In genomic region chr3:52104208-52104607, GRCm38 (mm10) we compare ENCODE assay signal across 7 mouse cellular contexts. TPM values are rescaled to one million over a fixed set of nuclear protein-coding genes. Genes with fewer than 3 reads are reported as not detected.
DNase-seq lines count a peak whose midpoint lies in the region; ATAC-seq lines count a peak whose summit lies in the region.

No protein-coding gene starts in this region.

- peak overlapping the region; percentile 87 for H3K4me2 ChIP-seq in forebrain, embryonic 11.5 days (ENCODE audit: low read depth, low read length, severe bottlenecking)
- peak overlapping the region; percentile 92 for H3K4me2 ChIP-seq in limb, embryonic 12.5 days
- H3K4me2 ChIP-seq in stomach, embryonic 14.5 days (replicated peaks; ENCODE audit: low read depth, low read length) = peak overlapping the region; percentile 84

- intact Hi-C loops in left cerebral cortex, postnatal 10 days (cut with DNase I) = loop anchor here (2.0 to 10.0 kb wide), 3 partner anchors 77 to 219 kb away; no protein-coding TSS in a partner anchor

- H3K9me3 ChIP-seq in megakaryocyte, embryonic 14.5 days = peaks cover 10% of the 10 kb centered on the region
- no peaks in the 10 kb centered on the region for H3K9me3 ChIP-seq in forebrain, embryonic 11.5 days (ENCODE audit: control insufficient read depth, low read length)
- 0 out of 2 replicates have a peak, but pooled peaks cover 3% of the 10 kb centered on the region for H3K9me3 ChIP-seq in limb, embryonic 12.5 days
- H3K9me3 ChIP-seq in stomach, embryonic 14.5 days (ENCODE audit: control insufficient read depth, low read depth, low read length) = no peaks in the 10 kb centered on the region

- H3K4me3 ChIP-seq in megakaryocyte, embryonic 14.5 days (replicated peaks) = peak overlapping the region; percentile 95
- H3K4me3 ChIP-seq in forebrain, embryonic 11.5 days (ENCODE audit: low read depth, low read length) = peak overlapping the region; percentile 84
- peak overlapping the region; percentile 77 for H3K4me3 ChIP-seq in limb, embryonic 12.5 days (replicated peaks)
- peak overlapping the region; percentile 87 for H3K4me3 ChIP-seq in stomach, embryonic 14.5 days (ENCODE audit: low read depth, low read length)

- under 1% methylated on average over 16 of the region's 16 CpGs for WGBS in forebrain, embryonic 11.5 days
- WGBS in limb, embryonic 12.5 days = under 1% methylated on average over 16 of the region's 16 CpGs
- WGBS in stomach, embryonic 14.5 days = under 1% methylated on average over 16 of the region's 16 CpGs

- no peak for DNase-seq in forebrain, embryonic 11.5 days (ENCODE audit: low spot score)
- DNase-seq in left cerebral cortex, postnatal 10 days (ENCODE audit: extremely low spot score in 1 of 2, low spot score in 2 of 2) = no peak
- no peak for DNase-seq in urinary bladder, adult 2 months (ENCODE audit: low spot score)

- H3K27ac ChIP-seq in forebrain, embryonic 11.5 days (ENCODE audit: low read depth, low read length) = peak overlapping the region; percentile 99
- peak overlapping the region; percentile 96 for H3K27ac ChIP-seq in limb, embryonic 12.5 days
- peak overlapping the region; percentile 98 for H3K27ac ChIP-seq in stomach, embryonic 14.5 days (ENCODE audit: low read length)

- H3K4me1 ChIP-seq in megakaryocyte, embryonic 14.5 days = peaks cover 31% of the 10 kb centered on the region
- no peaks in the 10 kb centered on the region; the same call in 1 of the 2 replicates for H3K4me1 ChIP-seq in forebrain, embryonic 11.5 days (replicated peaks; ENCODE audit: control insufficient read depth, insufficient read depth, low read length)
- 0 out of 2 replicates have a peak, but pooled peaks cover 10% of the 10 kb centered on the region for H3K4me1 ChIP-seq in limb, embryonic 12.5 days (replicated peaks)
- peaks cover 9% of the 10 kb centered on the region for H3K4me1 ChIP-seq in stomach, embryonic 14.5 days (ENCODE audit: control insufficient read depth, insufficient read depth, low read length)

- no peak for ATAC-seq in megakaryocyte, adult 5-6 weeks (ENCODE audit: poor library complexity, severe bottlenecking)
- ATAC-seq in forebrain, embryonic 11.5 days (replicated peaks; ENCODE audit: low FRiP score) = no peak
- ATAC-seq in limb, embryonic 12.5 days (ENCODE audit: insufficient number of reproducible peaks, insufficient read depth, low FRiP score, low TSS enrichment, low read depth) = no peak
- ATAC-seq in stomach, embryonic 14.5 days (ENCODE audit: insufficient number of reproducible peaks, insufficient read depth, low FRiP score, low read depth) = no peak

- peak overlapping the region; percentile 97 for H3K9ac ChIP-seq in forebrain, embryonic 11.5 days (ENCODE audit: low read length)
- peak overlapping the region; percentile 90 for H3K9ac ChIP-seq in limb, embryonic 12.5 days (replicated peaks)
- H3K9ac ChIP-seq in stomach, embryonic 14.5 days (replicated peaks; ENCODE audit: low read depth, low read length) = peak overlapping the region; percentile 94

- no peaks in the 10 kb centered on the region for H3K36me3 ChIP-seq in megakaryocyte, embryonic 14.5 days (replicated peaks; ENCODE audit: low read length)
- no peaks in the 10 kb centered on the region for H3K36me3 ChIP-seq in forebrain, embryonic 11.5 days (ENCODE audit: control insufficient read depth, insufficient read depth, low read length)
- H3K36me3 ChIP-seq in limb, embryonic 12.5 days = no peaks in the 10 kb centered on the region
- no peaks in the 10 kb centered on the region for H3K36me3 ChIP-seq in stomach, embryonic 14.5 days (ENCODE audit: control insufficient read depth, insufficient read depth, low read length)

- no peaks in the 10 kb centered on the region for H3K27me3 ChIP-seq in megakaryocyte, embryonic 14.5 days (replicated peaks)
- H3K27me3 ChIP-seq in forebrain, embryonic 11.5 days (ENCODE audit: control insufficient read depth, insufficient read depth, low read length) = no peaks in the 10 kb centered on the region
- H3K27me3 ChIP-seq in limb, embryonic 12.5 days = no peaks in the 10 kb centered on the region
- no peaks in the 10 kb centered on the region for H3K27me3 ChIP-seq in stomach, embryonic 14.5 days (ENCODE audit: control insufficient read depth, insufficient read depth, low read length)

RNA-seq across cellular contexts. Expression of gene Maml3, which starts 0.7 kb away (rescaled TPM):
- polyA plus RNA-seq in megakaryocyte, embryonic 14.5 days (2012; ENCODE audit: insufficient read depth, low replicate concordance) = 2.4 TPM in 2 replicates
- 3.1 and 4.9 TPM in 2 replicates for total RNA-seq in megakaryocyte, adult 5-6 weeks (2015)
- 4.3 and 4.6 TPM in 2 replicates for total RNA-seq in megakaryocyte, adult 5-6 weeks (2017)
- polyA plus RNA-seq in forebrain, embryonic 11.5 days (2014; fragmentation: Nextera tagmentation; extraction: Ambion mirVana) = 7.0 and 7.5 TPM in 2 replicates
- polyA plus RNA-seq in limb, embryonic 12.5 days (2016; fragmentation: Nextera tagmentation; extraction: Ambion mirVana) = 5.1 and 5.4 TPM in 2 replicates
- polyA plus RNA-seq in stomach, embryonic 14.5 days (2014; fragmentation: Nextera tagmentation; extraction: Ambion mirVana) = 8.6 and 9.3 TPM in 2 replicates
- 1 to 10 TPM; 7.2 to 7.8 TPM for total RNA-seq in left cerebral cortex, postnatal 10 days (2021)
- polyA plus RNA-seq in urinary bladder, adult 2 months (2012; rRNA removed) = 4.8 and 7.0 TPM in 2 replicates
